Mouse (Mus musculus): Measurements from ENCODE around the gene B4galnt3.
"Not testable (repeated sequence)": the region's sequence is repeated elsewhere in the genome, so short reads cannot be mapped to it uniquely, and the experiment has no call there.

Gene B4galnt3

GRCm38 (mm10) chr6:120294056-120294784, at the start of gene B4galnt3, which contains the start of gene D330020A13Rik:
Gene B4galnt3, minus strand, starts transcription at chr6:120294559.
Gene D330020A13Rik, plus strand, starts transcription at chr6:120294364.
- DNase-seq (ENCODE audit: low spot score) = peak; percentile 8

GRCm38 (mm10) chr6:120343992-120344391, 49.6 kb upstream of the B4galnt3 start:
- DNase-seq (ENCODE audit: low spot score) = no peak

- DNase-seq (ENCODE audit: low spot score) = no peak
These were observed 38.0 kb upstream of the B4galnt3 start for GRCm38 (mm10) chr6:120332351-120332750.

- peak; percentile 65 for DNase-seq (ENCODE audit: low spot score)
These were observed 30.1 kb upstream of the B4galnt3 start for GRCm38 (mm10) chr6:120324295-120324927.

GRCm38 (mm10) chr6:120320369-120320768, 26.0 kb upstream of the B4galnt3 start:
- DNase-seq (ENCODE audit: low spot score) = no peak

- DNase-seq (ENCODE audit: low spot score) = no peak
These were observed 24.8 kb upstream of the B4galnt3 start for GRCm38 (mm10) chr6:120319129-120319528.

- no peak for DNase-seq (ENCODE audit: low spot score)
These were observed 24.1 kb upstream of the B4galnt3 start for GRCm38 (mm10) chr6:120318303-120318940.

- no peak for DNase-seq (ENCODE audit: low spot score)
These were observed 18.1 kb upstream of the B4galnt3 start for GRCm38 (mm10) chr6:120312443-120312842.

GRCm38 (mm10) chr6:120309787-120310186, 15.4 kb upstream of the B4galnt3 start:
- DNase-seq (ENCODE audit: low spot score) = no peak

GRCm38 (mm10) chr6:120309338-120309737, 15.0 kb upstream of the B4galnt3 start:
- no peak for DNase-seq (ENCODE audit: low spot score)

- DNase-seq (ENCODE audit: low spot score) = no peak
These were observed 12.7 kb upstream of the B4galnt3 start for GRCm38 (mm10) chr6:120306859-120307594.

- DNase-seq (ENCODE audit: low spot score) = no peak
These were observed 8.5 kb upstream of the B4galnt3 start for GRCm38 (mm10) chr6:120302755-120303316.

- peak; percentile 22 for DNase-seq (ENCODE audit: low spot score)
These were observed 6.8 kb upstream of the B4galnt3 start for GRCm38 (mm10) chr6:120301137-120301536.

GRCm38 (mm10) chr6:120296589-120296988, 2.2 kb upstream of the B4galnt3 start:
- not testable (repeated sequence) for DNase-seq (ENCODE audit: low spot score)

GRCm38 (mm10) chr6:120294785-120295133, 400 bp upstream of the B4galnt3 start:
- peak; percentile 54 for DNase-seq (ENCODE audit: low spot score)

- no peak for DNase-seq (ENCODE audit: low spot score)
These were observed 2.9 kb downstream of the B4galnt3 start for GRCm38 (mm10) chr6:120291396-120292009.

- no peak for DNase-seq (ENCODE audit: low spot score)
These were observed 4.9 kb downstream of the B4galnt3 start for GRCm38 (mm10) chr6:120289430-120289829.

- no peak for DNase-seq (ENCODE audit: low spot score)
These were observed 5.8 kb downstream of the B4galnt3 start for GRCm38 (mm10) chr6:120288541-120288940.

- no peak for DNase-seq (ENCODE audit: low spot score)
These were observed 7.1 kb downstream of the B4galnt3 start for GRCm38 (mm10) chr6:120287279-120287678.

GRCm38 (mm10) chr6:120276874-120277449, 17.4 kb downstream of the B4galnt3 start:
- DNase-seq (ENCODE audit: low spot score) = no peak

- DNase-seq (ENCODE audit: low spot score) = no peak
These were observed 19.1 kb downstream of the B4galnt3 start for GRCm38 (mm10) chr6:120275301-120275700.

Data from urinary bladder, postnatal 25 days (tissue).